Comparison of ENCODE assay signal across 8 mouse cellular contexts in genomic region chr2:132264266-132264710, GRCm38 (mm10). TPM values are rescaled to one million over a fixed set of nuclear protein-coding genes. Genes with fewer than 3 reads are reported as not detected.
DNase-seq lines count a peak whose midpoint lies in the region; ATAC-seq lines count a peak whose summit lies in the region.

No protein-coding gene starts in this region.

- no peak for ATAC-seq in kidney, embryonic 16.5 days (ENCODE audit: low FRiP score, low TSS enrichment)
- ATAC-seq in intestine, embryonic 14.5 days (replicated peaks; ENCODE audit: low FRiP score, low TSS enrichment, low read depth): no peak
- ATAC-seq in midbrain, embryonic 15.5 days (replicated peaks): no peak
- ATAC-seq in cerebellum, adult (ENCODE audit: insufficient number of reproducible peaks, low FRiP score, low TSS enrichment): no peak

- H3K27ac ChIP-seq in kidney, embryonic 16.5 days (ENCODE audit: low read length): no peak overlapping the region; the same call in 1 of the 2 replicates
- H3K27ac ChIP-seq in embryonic facial prominence, embryonic 10.5 days (replicated peaks): peak overlapping the region; percentile 92
- no peak overlapping the region for H3K27ac ChIP-seq in intestine, embryonic 14.5 days (ENCODE audit: low read depth)
- H3K27ac ChIP-seq in midbrain, embryonic 15.5 days: peak overlapping the region; percentile 86

- 17% methylated on average over 6 of the region's 6 CpGs for WGBS in kidney, embryonic 16.5 days
- WGBS in embryonic facial prominence, embryonic 10.5 days: 16% methylated on average over 6 of the region's 6 CpGs
- WGBS in intestine, embryonic 14.5 days: 16% methylated on average over 6 of the region's 6 CpGs
- 15% methylated on average over 6 of the region's 6 CpGs for WGBS in midbrain, embryonic 15.5 days

- no peak for DNase-seq in kidney, postnatal 25 days
- DNase-seq in embryonic facial prominence, embryonic 10.5 days (ENCODE audit: low spot score): no peak
- no peak for DNase-seq in intestine, embryonic 14.5 days (ENCODE audit: low spot score)
- DNase-seq in ovary, postnatal 36 days (ENCODE audit: low spot score): no peak
- DNase-seq in urinary bladder, postnatal 36 days (ENCODE audit: low spot score in 2 of 2): no peak

- peak overlapping the region; percentile 69 for H3K4me2 ChIP-seq in kidney, embryonic 16.5 days (replicated peaks; ENCODE audit: low read depth, low read length)
- peak overlapping the region; percentile 58 for H3K4me2 ChIP-seq in intestine, embryonic 14.5 days (ENCODE audit: low read length)
- H3K4me2 ChIP-seq in midbrain, embryonic 15.5 days: peak overlapping the region; percentile 55

- H3K9ac ChIP-seq in kidney, embryonic 16.5 days (replicated peaks; ENCODE audit: low read length): peak overlapping the region; percentile 88
- H3K9ac ChIP-seq in intestine, embryonic 14.5 days (ENCODE audit: low read length): peak overlapping the region; percentile 69
- H3K9ac ChIP-seq in midbrain, embryonic 15.5 days: peak overlapping the region; percentile 87

- H3K36me3 ChIP-seq in kidney, embryonic 16.5 days (ENCODE audit: insufficient read depth, low read length): no peaks in the 10 kb centered on the region
- H3K36me3 ChIP-seq in embryonic facial prominence, embryonic 10.5 days (replicated peaks): no peaks in the 10 kb centered on the region
- H3K36me3 ChIP-seq in intestine, embryonic 14.5 days (ENCODE audit: control insufficient read depth, insufficient read depth, low read length): no peaks in the 10 kb centered on the region
- H3K36me3 ChIP-seq in midbrain, embryonic 15.5 days (replicated peaks): no peaks in the 10 kb centered on the region

- peaks cover 10% of the 10 kb centered on the region for H3K4me1 ChIP-seq in kidney, embryonic 16.5 days (ENCODE audit: insufficient read depth, low read length)
- H3K4me1 ChIP-seq in embryonic facial prominence, embryonic 10.5 days: peaks cover 16% of the 10 kb centered on the region
- peaks cover 8% of the 10 kb centered on the region for H3K4me1 ChIP-seq in intestine, embryonic 14.5 days (replicated peaks; ENCODE audit: control insufficient read depth, insufficient read depth, low read length)
- H3K4me1 ChIP-seq in midbrain, embryonic 15.5 days: peaks cover 16% of the 10 kb centered on the region

- H3K4me3 ChIP-seq in kidney, embryonic 16.5 days (ENCODE audit: low read length): peak overlapping the region; percentile 96
- peak overlapping the region; percentile 95 for H3K4me3 ChIP-seq in embryonic facial prominence, embryonic 10.5 days
- peak overlapping the region; percentile 62 for H3K4me3 ChIP-seq in intestine, embryonic 14.5 days (ENCODE audit: low read depth, low read length)
- peak overlapping the region; percentile 84 for H3K4me3 ChIP-seq in midbrain, embryonic 15.5 days

- no peaks in the 10 kb centered on the region for H3K27me3 ChIP-seq in kidney, embryonic 16.5 days (ENCODE audit: insufficient read depth, low read length)
- H3K27me3 ChIP-seq in embryonic facial prominence, embryonic 10.5 days (replicated peaks; ENCODE audit: low read depth, poor library complexity, severe bottlenecking): no peaks in the 10 kb centered on the region
- no peaks in the 10 kb centered on the region for H3K27me3 ChIP-seq in intestine, embryonic 14.5 days (replicated peaks; ENCODE audit: control insufficient read depth, insufficient read depth, low read length)
- no peaks in the 10 kb centered on the region for H3K27me3 ChIP-seq in midbrain, embryonic 15.5 days (replicated peaks)

- no peaks in the 10 kb centered on the region for H3K9me3 ChIP-seq in kidney, embryonic 16.5 days (ENCODE audit: low read length)
- H3K9me3 ChIP-seq in embryonic facial prominence, embryonic 10.5 days: no peaks in the 10 kb centered on the region
- no peaks in the 10 kb centered on the region for H3K9me3 ChIP-seq in intestine, embryonic 14.5 days (ENCODE audit: control insufficient read depth, low read length)
- no peaks in the 10 kb centered on the region for H3K9me3 ChIP-seq in midbrain, embryonic 15.5 days

RNA-seq across cellular contexts. Expression of gene Cds2, which starts 1.3 kb away (rescaled TPM):
- polyA plus RNA-seq in kidney, embryonic 16.5 days (2015; fragmentation: Nextera tagmentation; extraction: Ambion mirVana): 26.6 and 28.1 TPM in 2 replicates
- 20.0 and 23.2 TPM in 2 replicates for polyA plus RNA-seq in embryonic facial prominence, embryonic 10.5 days (2016; fragmentation: Nextera tagmentation; extraction: Ambion mirVana)
- 21.3 and 22.5 TPM in 2 replicates for polyA plus RNA-seq in intestine, embryonic 14.5 days (2014; fragmentation: Nextera tagmentation; extraction: Ambion mirVana)
- polyA plus RNA-seq in midbrain, embryonic 15.5 days (2015; fragmentation: Nextera tagmentation; extraction: Ambion mirVana): 41.7 and 41.8 TPM in 2 replicates

RNA-seq across cellular contexts. Expression of gene Pcna, which starts 11.2 kb away (rescaled TPM):
- polyA plus RNA-seq in kidney, embryonic 16.5 days (2015; fragmentation: Nextera tagmentation; extraction: Ambion mirVana): 248 and 265 TPM in 2 replicates
- 382 and 392 TPM in 2 replicates for polyA plus RNA-seq in embryonic facial prominence, embryonic 10.5 days (2016; fragmentation: Nextera tagmentation; extraction: Ambion mirVana)
- polyA plus RNA-seq in intestine, embryonic 14.5 days (2014; fragmentation: Nextera tagmentation; extraction: Ambion mirVana): 296 and 298 TPM in 2 replicates
- polyA plus RNA-seq in midbrain, embryonic 15.5 days (2015; fragmentation: Nextera tagmentation; extraction: Ambion mirVana): 92.3 and 96.8 TPM in 2 replicates

RNA-seq across cellular contexts. Expression of gene Tmem230, which starts 16.7 kb away (rescaled TPM):
- 49.8 and 50.1 TPM in 2 replicates for polyA plus RNA-seq in kidney, embryonic 16.5 days (2015; fragmentation: Nextera tagmentation; extraction: Ambion mirVana)
- polyA plus RNA-seq in embryonic facial prominence, embryonic 10.5 days (2016; fragmentation: Nextera tagmentation; extraction: Ambion mirVana): 38.6 and 43.8 TPM in 2 replicates
- polyA plus RNA-seq in intestine, embryonic 14.5 days (2014; fragmentation: Nextera tagmentation; extraction: Ambion mirVana): 36.0 and 36.4 TPM in 2 replicates
- 42.9 and 48.0 TPM in 2 replicates for polyA plus RNA-seq in midbrain, embryonic 15.5 days (2015; fragmentation: Nextera tagmentation; extraction: Ambion mirVana)

Comparison
In these comparisons a context has a peak if more than half of its experiments do, and no peak if none do; other contexts are left out.
1. H3K27ac ChIP-seq: peak in embryonic facial prominence, embryonic 10.5 days (single experiment) and midbrain, embryonic 15.5 days (single experiment); none in kidney, embryonic 16.5 days (single experiment) and intestine, embryonic 14.5 days (single experiment).
2. Peak in every context shown above with its lines, with median percentiles within 50 percentile points of each other: H3K4me2 ChIP-seq, H3K4me3 ChIP-seq and H3K9ac ChIP-seq.